Mouse (Mus musculus) MEL (cell line): Measurements from ENCODE around the gene Dhx30.

ENCODE experiments used
- CTCF ChIP-seq, 3 experiments: IDR thresholded peaks in 2 of 3; conservative IDR thresholded peaks in 1 of 3; 2 replicates each; pipeline ENCODE4 v1.5.1; 2011 to 2012; ENCODE audit warnings: low read length in 3 of 3, low read depth in 2 of 3, mild to moderate bottlenecking in 2 of 3, improper control_type of control experiment in 1 of 3, inconsistent platforms in 1 of 3, mixed read lengths in 1 of 3, moderate library complexity in 1 of 3; ENCODE audit not compliant: control insufficient read depth in 1 of 3, insufficient read depth in 1 of 3, poor library complexity in 1 of 3, severe bottlenecking in 1 of 3
- POLR2A ChIP-seq, 2 experiments: IDR thresholded peaks; 2 replicates each; pipeline ENCODE4 v1.6.1; 2011 to 2012; ENCODE audit warnings: low read length in 2 of 2, mild to moderate bottlenecking in 2 of 2, control low read depth in 1 of 2, improper control_type of control experiment in 1 of 2, low read depth in 1 of 2, moderate library complexity in 1 of 2; ENCODE audit not compliant: control insufficient read depth in 1 of 2, insufficient read depth in 1 of 2, poor library complexity in 1 of 2
- ZC3H11A ChIP-seq: IDR thresholded peaks from 2 replicates; pipeline ENCODE4 v1.6.1; 2012; ENCODE audit warnings: low read depth, mild to moderate bottlenecking, inconsistent platforms, low read length, improper control_type of control experiment

GRCm38 (mm10) chr9:110054781-110055180 lies 62.8 kb downstream of the Dhx30 start:
- TF ChIP-seq CTCF (IDR thresholded peaks at IDR 0.05 in 2 of 3, conservative IDR thresholded peaks at IDR 0.05 in 1 of 3; ENCODE audit: control insufficient read depth in 1 of 3, insufficient read depth in 1 of 3, low read depth in 2 of 3, low read length in 3 of 3, poor library complexity in 1 of 3, severe bottlenecking in 1 of 3) (no peak), POLR2A (IDR thresholded peaks at IDR 0.05; ENCODE audit: control insufficient read depth in 1 of 2, insufficient read depth in 1 of 2, low read depth in 1 of 2, low read length in 2 of 2, poor library complexity in 1 of 2) (no peak), ZC3H11A (no peak)
